Mouse (Mus musculus) C2C12 (cell line): ENCODE measurements around the gene Adamts9. TPM values are rescaled to one million over a fixed set of nuclear protein-coding genes. Genes with fewer than 3 reads are reported as not detected.

Source experiments
- H3K27me3 ChIP-seq: one replicate; pipeline ENCODE4 v1.6.1; 2011; ENCODE audit not compliant: control insufficient read depth, insufficient read depth, insufficient read length
- H3K36me3 ChIP-seq: one replicate; pipeline ENCODE4 v1.6.1; 2011; ENCODE audit not compliant: control insufficient read depth, insufficient read depth
- H3K4me3 ChIP-seq: one replicate; pipeline ENCODE4 v1.5.1; 2011; ENCODE audit warnings: mild to moderate bottlenecking, control low read depth; ENCODE audit not compliant: poor library complexity, insufficient read depth, severe bottlenecking
- H3K79me2 ChIP-seq: one replicate; pipeline ENCODE4 v1.6.1; 2011; ENCODE audit not compliant: control insufficient read depth, insufficient read depth
- H3K79me3 ChIP-seq: one replicate; pipeline ENCODE4 v1.6.1; 2011; ENCODE audit warnings: low read depth, control low read depth
- H3ac ChIP-seq: one replicate; pipeline ENCODE3; 2011; ENCODE audit warnings: low read depth; ENCODE audit not compliant: control insufficient read depth, insufficient read length
- CEBPB ChIP-seq: IDR thresholded peaks from one replicate; pipeline ENCODE4 v1.6.1; 2011; ENCODE audit warnings: low read depth, mild to moderate bottlenecking, control low read depth, moderate library complexity
- CTCF ChIP-seq: IDR thresholded peaks from one replicate; pipeline ENCODE4 v1.5.1; 2011; ENCODE audit not compliant: control insufficient read depth, insufficient read depth, insufficient read length
- FOSL1 ChIP-seq: IDR thresholded peaks from one replicate; pipeline ENCODE4 v1.8.0; 2011; ENCODE audit warnings: mild to moderate bottlenecking, low read length; ENCODE audit not compliant: poor library complexity, insufficient read depth, severe bottlenecking
- MAX ChIP-seq: IDR thresholded peaks from one replicate; pipeline ENCODE4 v1.6.1; 2011; ENCODE audit warnings: mild to moderate bottlenecking, control low read depth
- MYOD1 ChIP-seq: IDR thresholded peaks from one replicate; pipeline ENCODE4 v1.6.1; 2011; ENCODE audit warnings: low read depth; ENCODE audit not compliant: control insufficient read depth, insufficient read length
- MYOG ChIP-seq: IDR thresholded peaks from one replicate; pipeline ENCODE4 v1.6.1; 2011; ENCODE audit not compliant: control insufficient read depth, insufficient read length; ENCODE audit errors: extremely low read depth
- USF1 ChIP-seq: IDR thresholded peaks from one replicate; pipeline ENCODE4 v1.6.1; 2011; ENCODE audit warnings: low read depth, mild to moderate bottlenecking, control low read depth, moderate library complexity
- polyA plus RNA-seq: library from polyadenylated mRNA; unstranded; fragments of >200 nt; fragmentation: generic; extraction: Trizol; gene quantifications from one replicate; pipeline ENCODE4 v1.2.1, GENCODE M21; 2012; ENCODE audit warnings: missing spikeins

Gene Adamts9
- polyA plus RNA-seq, 1 experiment: 0.04 TPM

GRCm38 (mm10) chr6:92910611-92911010 is 32.7 kb downstream of the Adamts9 start:
- Histone ChIP-seq H3K27me3 (no peaks in the 10 kb centered on the region), H3K79me3 (no peaks in the 10 kb centered on the region), H3K36me3 (no peaks in the 10 kb centered on the region), H3K4me3 (no peak overlapping the region), H3ac (no peak overlapping the region), H3K79me2 (no peaks in the 10 kb centered on the region)
- TF ChIP-seq FOSL1 (no peak), CEBPB (no peak), USF1 (no peak), MYOD1 (no peak), CTCF (no peak), MYOG (no peak), MAX (no peak)

DNA sequence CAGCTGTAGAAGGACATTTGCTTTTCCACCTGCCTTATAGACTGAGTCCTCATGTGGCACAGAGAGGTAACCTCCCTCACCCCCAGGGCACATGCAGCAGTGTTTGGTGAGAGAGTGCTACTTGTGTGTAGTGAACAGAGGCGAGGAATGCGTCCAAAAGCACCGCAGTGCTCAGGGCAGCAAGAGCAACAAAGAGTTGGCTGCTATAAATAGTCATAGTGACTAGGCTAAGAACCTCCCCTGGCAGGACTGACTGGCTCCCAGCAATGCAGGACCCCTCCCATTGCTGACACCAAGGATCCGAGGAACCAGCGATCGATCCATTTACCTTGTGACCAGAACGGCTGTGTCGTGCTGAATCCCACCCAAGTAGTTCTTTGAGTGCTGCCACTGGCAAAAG is 33.9 kb downstream of the Adamts9 start:
- no peaks in the 10 kb centered on the region for H3K27me3 ChIP-seq
- no peak overlapping the region for H3ac ChIP-seq
- no peaks in the 10 kb centered on the region for H3K79me2 ChIP-seq
- no peak for TF ChIP-seq USF1
- TF ChIP-seq FOSL1: no peak
- no peak for TF ChIP-seq MAX
- no peak for TF ChIP-seq CTCF
- TF ChIP-seq CEBPB: no peak
- no peak for TF ChIP-seq MYOD1
- no peak for TF ChIP-seq MYOG
- no peaks in the 10 kb centered on the region for H3K79me3 ChIP-seq
- no peaks in the 10 kb centered on the region for H3K36me3 ChIP-seq
- no peak overlapping the region for H3K4me3 ChIP-seq

DNA sequence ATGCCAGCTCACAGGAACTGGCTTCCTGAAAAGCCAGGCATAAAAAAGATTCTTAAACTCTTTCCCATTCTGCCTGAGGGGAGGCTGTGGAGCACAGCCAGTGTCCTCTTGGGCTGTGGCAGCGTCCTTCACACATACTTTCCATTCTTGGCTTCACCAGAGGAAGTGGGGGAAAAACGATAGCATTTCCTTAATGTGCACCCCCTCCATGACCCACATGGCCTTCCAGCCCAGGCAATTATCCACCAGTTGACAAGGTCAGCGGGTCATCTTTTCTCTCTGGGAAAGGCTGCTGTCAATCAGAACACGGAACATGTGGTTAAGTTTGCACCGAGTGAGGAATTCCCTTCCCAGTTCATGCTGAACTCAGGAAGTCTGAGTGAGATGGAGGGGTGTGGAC is 37.4 kb downstream of the Adamts9 start:
- Histone ChIP-seq H3K27me3 (no peaks in the 10 kb centered on the region), H3ac (no peak overlapping the region), H3K4me3 (no peak overlapping the region), H3K79me2 (no peaks in the 10 kb centered on the region), H3K79me3 (no peaks in the 10 kb centered on the region), H3K36me3 (no peaks in the 10 kb centered on the region)
- no peak for TF ChIP-seq MAX
- no peak for TF ChIP-seq FOSL1
- no peak for TF ChIP-seq MYOD1
- no peak for TF ChIP-seq USF1
- no peak for TF ChIP-seq CEBPB
- TF ChIP-seq MYOG: no peak

- TF ChIP-seq CTCF (no peak), FOSL1 (no peak), CEBPB (no peak), MYOG (no peak), USF1 (no peak), MYOD1 (no peak), MAX (no peak)
- no peaks in the 10 kb centered on the region for H3K36me3 ChIP-seq
- H3K4me3 ChIP-seq: no peak overlapping the region
Measured at GRCm38 (mm10) chr6:92904491-92904890, 38.8 kb downstream of the Adamts9 start.

GRCm38 (mm10) chr6:92904037-92904436 is 39.3 kb downstream of the Adamts9 start:
- no peaks in the 10 kb centered on the region for H3K79me2 ChIP-seq
- no peak overlapping the region for H3ac ChIP-seq
- TF ChIP-seq MYOD1 (no peak), FOSL1 (no peak), MYOG (no peak), CEBPB (no peak), USF1 (no peak), CTCF (no peak), MAX (no peak)
- H3K79me3 ChIP-seq: no peaks in the 10 kb centered on the region
- H3K27me3 ChIP-seq: no peaks in the 10 kb centered on the region
- H3K36me3 ChIP-seq: no peaks in the 10 kb centered on the region
- H3K4me3 ChIP-seq: no peak overlapping the region

More at GRCm38 (mm10) chr6:92904491-92904890, 38.8 kb downstream of the Adamts9 start:
- Histone ChIP-seq H3K79me2 (no peaks in the 10 kb centered on the region), H3ac (no peak overlapping the region), H3K79me3 (no peaks in the 10 kb centered on the region), H3K27me3 (no peaks in the 10 kb centered on the region)

- H3K4me3 ChIP-seq: no peak overlapping the region
- H3K79me3 ChIP-seq: no peaks in the 10 kb centered on the region
- no peak overlapping the region for H3ac ChIP-seq
- H3K27me3 ChIP-seq: no peaks in the 10 kb centered on the region
- H3K36me3 ChIP-seq: no peaks in the 10 kb centered on the region
- TF ChIP-seq CEBPB: no peak
- no peaks in the 10 kb centered on the region for H3K79me2 ChIP-seq
Measured at GRCm38 (mm10) chr6:92891535-92891934, 51.8 kb downstream of the Adamts9 start.
